Mouse (Mus musculus) forebrain, embryonic 14.5 days (tissue): ENCODE results near the gene Ankrd44. TPM values are rescaled to one million over a fixed set of nuclear protein-coding genes. Genes with fewer than 3 reads are reported as not detected.
A peak's percentile ranks its signal among the peaks of the same experiment; 100 is the strongest.

Experiments
- ATAC-seq: fragments of 200-750 bp; cut with Nextera tagmentation; 2 replicates; pipeline ENCODE4 v1.8.0; 2017; ENCODE audit warnings: mild to moderate bottlenecking, moderate library complexity
- DNase-seq: peaks from one replicate; pipeline ENCODE4 v3.0.0-alpha.2; 2015; ENCODE audit warnings: low spot score
- H3K27ac ChIP-seq: fragments of 300-500 bp; sonication (generic); 2 replicates; pipeline ENCODE4 v1.5.1; 2014; ENCODE audit warnings: low read depth, mild to moderate bottlenecking, control low read depth, low read length, moderate library complexity
- H3K27me3 ChIP-seq: fragments of 300-500 bp; sonication (generic); replicated peaks from 2 replicates; pipeline ENCODE4 v1.6.1; 2014; ENCODE audit warnings: low read length, control low read depth, mixed read lengths; ENCODE audit not compliant: control insufficient read depth, insufficient read depth
- H3K36me3 ChIP-seq: fragments of 300-500 bp; sonication (generic); 2 replicates; pipeline ENCODE4 v1.6.1; 2014; ENCODE audit warnings: low read length, control low read depth; ENCODE audit not compliant: control insufficient read depth, insufficient read depth
- H3K4me1 ChIP-seq: fragments of 300-500 bp; sonication (generic); 2 replicates; pipeline ENCODE4 v1.6.1; 2014; ENCODE audit warnings: antibody characterized with exemption, low read length, control low read depth; ENCODE audit not compliant: control insufficient read depth, insufficient read depth
- H3K4me2 ChIP-seq: fragments of 300-500 bp; sonication (generic); 2 replicates; pipeline ENCODE4 v1.6.1; 2014; ENCODE audit warnings: mild to moderate bottlenecking, control low read depth, low read length
- H3K4me3 ChIP-seq: fragments of 300-500 bp; sonication (generic); 2 replicates; pipeline ENCODE4 v1.5.1; 2014; ENCODE audit warnings: low read depth, low read length, control low read depth
- H3K9ac ChIP-seq: fragments of 300-500 bp; sonication (generic); 2 replicates; pipeline ENCODE4 v1.6.1; 2014; ENCODE audit warnings: mild to moderate bottlenecking, low read length, control low read depth, moderate library complexity
- H3K9me3 ChIP-seq: fragments of 300-500 bp; sonication (generic); replicated peaks from 2 replicates; pipeline ENCODE4 v1.6.1; 2016; ENCODE audit warnings: low read length, control low read depth, mixed read lengths; ENCODE audit not compliant: control insufficient read depth
- WGBS: fragments of 180-500 bp; shearing (Covaris S2); extraction: QIAGEN DNeasy Blood & Tissue Kit; methylation state at CpG from one replicate; pipeline ENCODE4 v1.1.7; 2014; 5-methylcytosine and 5-hydroxymethylcytosine counted together
- polyA plus RNA-seq: library from polyadenylated mRNA; unstranded; fragments of >200 nt; fragmentation: Nextera tagmentation; extraction: Ambion mirVana; gene quantifications from 2 replicates; pipeline ENCODE4 v1.2.1, GENCODE M21; 2014

The Ankrd44 gene
- polyA plus RNA-seq, 1 experiment from 2014 or later, result 18.9 TPM

DNA sequence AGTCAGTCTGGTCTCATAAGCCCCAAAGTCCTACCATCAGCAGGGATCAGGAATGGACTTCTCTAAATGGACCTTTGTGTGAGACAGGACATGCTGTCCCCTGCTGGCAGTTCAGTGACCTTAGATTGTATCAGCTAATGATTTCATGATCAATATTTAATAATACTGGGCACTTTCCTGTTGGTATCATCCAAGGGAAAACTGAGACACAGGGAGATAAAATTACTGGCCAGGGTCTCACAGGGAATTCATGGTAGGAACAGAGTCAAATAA, 13.2 kb downstream of the Ankrd44 start:
- no peaks in the 10 kb centered on the region for H3K9me3 ChIP-seq
- H3K9ac ChIP-seq, result no peak overlapping the region
- peaks cover 3% of the 10 kb centered on the region for H3K4me1 ChIP-seq
- H3K27me3 ChIP-seq, result no peaks in the 10 kb centered on the region
- no peaks in the 10 kb centered on the region for H3K36me3 ChIP-seq
- H3K27ac ChIP-seq, result no peak overlapping the region
- DNase-seq, result no peak
- no peak overlapping the region for H3K4me2 ChIP-seq
- H3K4me3 ChIP-seq, result no peak overlapping the region
- no peak for ATAC-seq

DNA sequence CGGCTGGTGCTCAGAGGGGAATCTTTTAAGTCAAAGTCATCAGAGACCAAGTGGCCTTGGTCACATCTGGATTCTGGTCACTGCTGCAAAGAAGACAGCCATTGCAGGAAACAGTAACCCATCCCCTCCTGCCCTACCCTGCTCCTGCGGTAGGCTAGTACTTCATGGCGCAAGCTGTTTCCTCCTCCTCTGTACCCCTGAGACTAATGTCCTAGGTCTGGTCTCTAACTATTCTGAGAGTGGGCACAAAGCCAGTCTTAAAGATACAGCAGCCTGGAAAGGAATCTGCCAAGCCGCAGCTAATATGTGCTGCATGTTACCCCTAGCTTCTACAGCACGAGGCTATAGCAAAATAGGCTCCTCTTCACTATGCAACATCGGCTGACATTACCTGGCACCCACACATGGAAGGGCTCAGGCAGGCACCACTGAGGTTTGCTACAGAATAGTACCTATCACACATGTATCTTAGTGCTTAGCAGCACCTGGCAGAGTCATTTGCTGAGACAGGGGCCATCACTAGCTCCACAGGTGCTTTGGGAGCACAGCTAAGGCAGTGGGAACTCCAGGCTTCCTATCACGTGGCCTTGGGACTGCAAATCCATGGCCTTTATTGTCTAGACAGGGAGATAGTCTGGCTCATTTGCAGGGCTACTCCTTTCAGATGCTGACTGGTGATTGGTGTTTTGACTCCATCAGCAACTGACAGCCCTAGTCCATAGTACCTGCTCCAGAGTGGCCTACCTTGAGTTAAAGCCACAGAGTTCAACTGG, 13.7 kb downstream of the Ankrd44 start:
- no peak for DNase-seq
- H3K4me2 ChIP-seq, result no peak overlapping the region

DNA sequence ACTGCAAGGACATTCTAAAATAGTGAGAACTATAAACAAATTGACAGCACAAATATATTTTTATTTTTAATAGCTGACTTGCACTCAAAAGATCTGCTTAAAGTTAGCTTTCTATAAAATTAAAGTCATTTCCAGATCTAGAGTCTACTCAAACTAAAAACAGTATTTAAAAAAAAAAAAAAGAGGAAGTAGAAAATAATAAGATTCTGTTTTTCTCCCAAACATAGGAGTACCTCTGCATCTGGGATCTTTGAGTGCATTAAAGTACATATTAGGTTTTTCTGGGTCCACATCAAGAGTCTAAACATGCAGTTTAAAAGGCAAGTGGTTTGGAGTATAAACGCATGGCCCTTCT, 15.0 kb downstream of the Ankrd44 start:
- Histone ChIP-seq H3K9me3 (no peaks in the 10 kb centered on the region), H3K4me1 (peaks cover 3% of the 10 kb centered on the region), H3K4me2 (no peak overlapping the region), H3K9ac (no peak overlapping the region), H3K27ac (no peak overlapping the region), H3K27me3 (no peaks in the 10 kb centered on the region), H3K4me3 (no peak overlapping the region), H3K36me3 (no peaks in the 10 kb centered on the region)
- ATAC-seq, result no peak
- no peak for DNase-seq
- 86% methylated on average over 1 of the region's 1 CpGs for WGBS

More for the DNA sequence above, 13.7 kb downstream of the Ankrd44 start:
- ATAC-seq, result no peak
- no peak overlapping the region for H3K9ac ChIP-seq
- no peaks in the 10 kb centered on the region for H3K27me3 ChIP-seq
- peaks cover 3% of the 10 kb centered on the region for H3K4me1 ChIP-seq
- H3K27ac ChIP-seq, result no peak overlapping the region
- no peaks in the 10 kb centered on the region for H3K9me3 ChIP-seq
- no peak overlapping the region for H3K4me3 ChIP-seq
- 69% methylated on average over 7 of the region's 7 CpGs for WGBS
- no peaks in the 10 kb centered on the region for H3K36me3 ChIP-seq

DNA sequence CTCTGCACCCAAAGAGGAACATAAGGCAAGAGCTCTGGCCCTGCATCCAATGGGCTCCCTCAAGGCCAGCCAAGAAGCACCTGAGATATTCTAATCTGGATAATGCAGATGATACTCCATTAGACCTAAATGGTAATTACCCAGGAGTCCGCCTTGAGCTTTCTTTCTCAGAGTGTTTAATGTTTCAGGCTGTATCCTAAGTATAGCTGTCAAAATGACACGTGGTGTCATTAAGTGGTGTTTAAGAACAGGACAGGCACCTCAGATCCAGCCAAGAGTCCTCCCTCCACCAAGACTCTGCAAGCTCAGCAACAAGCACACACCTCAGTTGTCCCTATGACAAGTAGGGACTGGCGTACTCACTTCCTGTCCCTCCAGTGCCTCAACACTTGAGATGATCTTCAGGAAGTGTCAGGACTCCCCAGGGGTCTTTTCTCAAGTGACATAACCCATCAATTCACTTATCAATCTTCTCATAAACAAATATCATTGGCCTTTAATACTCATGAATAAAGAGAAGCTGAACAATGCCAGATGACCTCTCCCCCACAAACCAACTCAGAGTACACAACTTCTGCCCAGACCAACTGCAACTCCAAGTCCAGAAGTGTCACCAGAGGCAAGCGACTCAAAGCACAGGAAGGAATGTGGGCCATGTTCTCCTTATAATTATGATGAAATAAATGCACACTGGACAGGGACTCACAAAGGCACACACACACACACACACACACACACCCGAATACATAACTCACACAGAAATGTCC, 15.5 kb downstream of the Ankrd44 start:
- H3K9me3 ChIP-seq, result no peaks in the 10 kb centered on the region
- no peak overlapping the region for H3K9ac ChIP-seq
- no peaks in the 10 kb centered on the region for H3K36me3 ChIP-seq
- ATAC-seq (no peak), DNase-seq (no peak)
- no peak overlapping the region for H3K27ac ChIP-seq
- peaks cover 3% of the 10 kb centered on the region for H3K4me1 ChIP-seq
- H3K4me3 ChIP-seq, result no peak overlapping the region
- H3K4me2 ChIP-seq, result no peak overlapping the region
- 89% methylated on average over 5 of the region's 5 CpGs for WGBS
- H3K27me3 ChIP-seq, result no peaks in the 10 kb centered on the region

DNA sequence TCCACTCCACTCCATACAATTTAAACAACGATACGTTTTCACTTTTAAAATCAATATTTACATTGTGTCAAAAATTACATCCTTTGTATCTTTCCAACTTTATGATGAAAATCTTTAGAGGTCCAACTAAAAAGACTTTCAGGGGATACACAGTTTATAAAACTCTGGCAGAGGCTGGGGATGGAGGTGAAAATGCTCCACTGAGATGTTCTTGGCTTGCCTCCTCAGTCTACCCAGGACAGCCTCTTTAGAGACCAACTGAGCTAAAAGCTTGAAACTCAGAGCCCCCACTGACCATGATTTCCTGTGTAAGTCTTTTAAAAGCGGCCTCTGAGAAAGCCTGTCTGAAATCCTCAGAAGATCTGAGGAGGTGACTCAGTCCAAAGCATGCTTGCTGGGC, 17.4 kb downstream of the Ankrd44 start:
- WGBS, result 91% methylated on average over 3 of the region's 3 CpGs
- no peak overlapping the region for H3K4me2 ChIP-seq
- H3K9me3 ChIP-seq, result no peaks in the 10 kb centered on the region
- H3K4me3 ChIP-seq, result no peak overlapping the region
- no peak for DNase-seq
- H3K9ac ChIP-seq, result no peak overlapping the region
- H3K27ac ChIP-seq, result no peak overlapping the region
- H3K36me3 ChIP-seq, result no peaks in the 10 kb centered on the region
- ATAC-seq, result no peak
- H3K4me1 ChIP-seq, result peaks cover 3% of the 10 kb centered on the region
- no peaks in the 10 kb centered on the region for H3K27me3 ChIP-seq

DNA sequence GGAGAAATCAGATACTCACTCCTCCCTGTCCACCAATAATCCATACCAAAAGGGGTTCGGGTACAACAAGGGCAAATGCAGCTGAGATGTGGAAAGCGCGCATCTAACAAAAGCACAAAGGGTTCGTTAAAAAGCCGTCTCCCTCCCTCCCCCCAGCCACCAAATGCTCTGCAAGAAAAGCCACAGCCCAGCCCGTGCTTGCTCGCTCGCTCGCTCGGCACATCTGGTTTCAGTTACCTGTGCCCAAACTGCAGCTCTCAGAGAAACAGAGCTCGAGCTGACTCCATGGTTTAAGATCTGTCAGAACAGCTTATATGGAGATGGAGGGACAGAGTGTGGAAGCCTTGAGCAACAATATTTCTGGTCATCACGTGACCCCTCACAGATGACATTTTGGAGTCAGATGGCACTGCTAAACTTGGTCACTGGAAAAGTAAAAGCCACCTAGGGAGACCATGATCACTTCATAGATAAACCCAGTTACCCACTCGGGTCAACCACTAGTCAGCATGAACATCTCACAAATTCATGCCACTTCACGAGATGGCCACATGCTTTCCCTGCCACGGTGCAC, 19.0 kb downstream of the Ankrd44 start:
- no peak for DNase-seq
- peaks cover 3% of the 10 kb centered on the region for H3K4me1 ChIP-seq
- no peaks in the 10 kb centered on the region for H3K9me3 ChIP-seq
- H3K9ac ChIP-seq, result no peak overlapping the region
- ATAC-seq, result no peak
- H3K4me3 ChIP-seq, result no peak overlapping the region
- H3K27ac ChIP-seq, result no peak overlapping the region
- H3K36me3 ChIP-seq, result no peaks in the 10 kb centered on the region
- H3K4me2 ChIP-seq, result peak overlapping the region; percentile 20; the same call in 1 of the 2 replicates
- WGBS, result 37% methylated on average over 15 of the region's 15 CpGs
- H3K27me3 ChIP-seq, result no peaks in the 10 kb centered on the region

DNA sequence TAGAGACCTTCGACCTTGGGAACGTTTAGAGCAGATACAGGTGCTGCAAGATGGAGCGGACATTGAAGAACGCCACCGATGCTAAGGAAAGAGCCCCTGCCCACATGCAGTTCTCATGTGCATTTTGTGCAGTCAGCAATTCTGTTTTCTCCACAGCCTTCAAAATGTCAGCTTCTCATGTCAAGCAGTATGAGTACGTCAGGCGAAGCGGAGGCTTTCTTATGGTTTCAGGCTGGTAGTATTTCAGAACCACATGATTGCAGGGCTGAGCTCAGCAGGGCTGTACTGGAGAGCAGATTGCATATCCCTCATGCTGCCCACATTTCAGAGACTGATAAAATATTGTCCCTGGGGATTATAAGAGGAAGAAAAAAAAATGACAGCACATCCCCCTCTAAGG, 19.9 kb downstream of the Ankrd44 start:
- Histone ChIP-seq H3K4me2 (no peak overlapping the region), H3K9ac (no peak overlapping the region), H3K27me3 (no peaks in the 10 kb centered on the region), H3K27ac (peak overlapping the region; percentile 27; the same call in 1 of the 2 replicates), H3K9me3 (no peaks in the 10 kb centered on the region), H3K4me1 (peaks cover 3% of the 10 kb centered on the region), H3K36me3 (no peaks in the 10 kb centered on the region), H3K4me3 (no peak overlapping the region)
- DNase-seq (no peak), ATAC-seq (no peak; the same call in 1 of the 2 replicates)
- 87% methylated on average over 8 of the region's 8 CpGs for WGBS

DNA sequence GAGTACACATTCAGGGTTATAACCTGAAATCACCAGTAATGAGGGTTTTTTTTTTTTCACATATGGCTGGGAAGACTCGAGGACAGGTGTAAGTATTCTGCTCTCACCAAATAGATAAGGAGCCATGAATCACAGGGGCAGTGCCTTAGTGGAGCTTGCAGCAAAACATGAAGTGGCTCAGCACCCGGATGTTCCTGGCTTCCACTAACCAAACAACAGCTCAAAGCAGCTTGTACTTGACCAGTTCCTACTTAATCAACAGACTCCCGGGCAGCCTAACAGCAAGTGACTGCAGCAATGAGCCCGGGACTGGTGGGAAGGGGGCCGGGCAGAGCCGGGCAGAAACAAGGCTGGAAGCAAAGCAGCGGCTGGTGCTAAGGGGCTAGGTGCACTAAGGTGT, 20.6 kb downstream of the Ankrd44 start:
- Histone ChIP-seq H3K27me3 (no peaks in the 10 kb centered on the region), H3K27ac (no peak overlapping the region), H3K9ac (no peak overlapping the region), H3K36me3 (no peaks in the 10 kb centered on the region), H3K4me3 (no peak overlapping the region), H3K9me3 (no peaks in the 10 kb centered on the region), H3K4me2 (no peak overlapping the region), H3K4me1 (peaks cover 3% of the 10 kb centered on the region)
- DNase-seq (no peak), ATAC-seq (no peak)
- WGBS, result 72% methylated on average over 7 of the region's 7 CpGs

DNA sequence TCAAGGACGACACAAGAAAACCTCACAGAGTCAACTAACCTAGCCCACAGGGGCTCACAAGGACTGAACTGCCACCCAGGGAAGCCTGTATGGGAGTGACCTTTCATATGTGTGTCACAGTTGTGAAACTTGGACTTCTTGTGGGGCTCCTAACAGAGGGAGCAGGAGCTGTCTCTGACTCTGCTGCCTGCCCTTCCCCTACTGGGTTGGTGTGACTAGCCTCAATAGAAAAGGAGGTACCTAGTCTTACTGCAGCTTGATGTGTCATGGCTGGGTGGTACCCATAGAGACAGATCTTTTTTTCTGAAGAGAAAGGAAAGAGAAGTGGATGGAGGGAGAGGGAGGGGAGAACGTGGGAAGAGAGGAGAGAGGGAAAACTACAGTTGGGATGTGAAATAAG, 22.0 kb downstream of the Ankrd44 start:
- Histone ChIP-seq H3K4me1 (peaks cover 6% of the 10 kb centered on the region), H3K27me3 (no peaks in the 10 kb centered on the region), H3K36me3 (no peaks in the 10 kb centered on the region), H3K9ac (no peak overlapping the region), H3K4me2 (no peak overlapping the region), H3K4me3 (no peak overlapping the region), H3K9me3 (no peaks in the 10 kb centered on the region), H3K27ac (no peak overlapping the region)
- DNase-seq (no peak), ATAC-seq (no peak)
- WGBS, result 88% methylated on average over 2 of the region's 2 CpGs
